Mouse (Mus musculus): Measurements from ENCODE around the gene Gm42372.

Gene Gm42372

DNA sequence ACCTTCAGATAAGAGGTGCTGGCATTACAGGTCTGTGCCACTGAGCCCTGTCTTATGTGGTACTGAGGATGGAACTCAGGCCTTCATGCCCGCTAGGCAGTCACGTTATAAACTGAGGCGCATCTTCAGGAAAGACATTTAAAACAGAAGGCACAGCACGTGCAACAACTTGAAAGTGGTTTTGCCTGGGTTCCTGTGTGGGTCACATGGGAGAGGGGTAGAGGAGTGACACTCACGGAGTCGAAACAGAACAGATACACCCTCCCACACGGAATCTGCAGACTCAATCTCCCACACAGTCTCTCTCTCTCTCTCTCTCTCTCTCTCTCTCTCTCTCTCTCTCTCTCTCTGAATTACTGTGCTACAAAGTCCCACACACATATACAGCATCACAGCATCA is 47.4 kb downstream of the Gm42372 start:
- in situ Hi-C loops (cut with MboI, MseI): no loop called here
